Mouse (Mus musculus) E14TG2a.4 (cell line): ENCODE measurements around the gene Rnf183.

ENCODE experiments used
- CTCF ChIP-seq: conservative IDR thresholded peaks from 2 replicates; pipeline ENCODE4 v1.5.1; 2014; ENCODE audit warnings: low read length
- NANOG ChIP-seq: IDR thresholded peaks from 2 replicates; pipeline ENCODE4 v1.6.1; 2014; ENCODE audit warnings: borderline replicate concordance, low read length, mixed read lengths
- POU5F1 ChIP-seq: IDR thresholded peaks from 2 replicates; pipeline ENCODE4 v1.6.1; 2014; ENCODE audit warnings: low read length, borderline replicate concordance

DNA sequence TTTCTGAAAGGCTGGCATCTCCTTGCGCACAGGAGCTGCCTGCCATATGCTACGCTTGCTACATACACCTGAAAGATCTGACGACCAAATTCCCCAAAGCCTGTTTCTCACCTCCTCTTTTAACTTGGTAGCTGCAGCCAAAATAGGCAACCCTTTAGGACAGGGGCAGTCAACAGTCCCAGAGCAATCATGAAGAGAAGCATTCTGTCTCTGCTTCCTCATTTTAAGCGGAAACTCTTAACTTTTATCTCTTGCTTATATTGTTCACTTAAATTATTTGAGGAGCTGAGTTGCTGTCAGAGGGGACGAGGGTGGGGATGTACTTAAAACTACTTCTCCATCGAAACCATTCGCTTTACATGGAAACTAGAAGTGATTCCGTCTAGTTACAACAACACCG is 5.4 kb downstream of the Rnf183 start:
- no peak for TF ChIP-seq CTCF
- TF ChIP-seq NANOG = no peak
- no peak for TF ChIP-seq POU5F1
